Mouse (Mus musculus) left cerebral cortex, adult 11 months (tissue): ENCODE data around the gene Eif3j1.
"Not testable (repeated sequence)": the region's sequence is repeated elsewhere in the genome, so short reads cannot be mapped to it uniquely, and the experiment has no call there.

Experiments
- DNase-seq: peaks from one replicate; pipeline ENCODE4 v3.0.0; 2022; ENCODE audit warnings: low spot score

The Eif3j1 gene

GRCm38 (mm10) chr2:122027862-122028755, at the start of gene Eif3j1:
Eif3j1 (plus strand) TSS chr2:122028546.
- DNase-seq = peak; percentile 79

GRCm38 (mm10) chr2:121995738-121996137, 32.6 kb upstream of the Eif3j1 start:
- no peak for DNase-seq

GRCm38 (mm10) chr2:122008832-122009231, 19.5 kb upstream of the Eif3j1 start:
- no peak for DNase-seq

- DNase-seq = no peak
These were observed 16.9 kb upstream of the Eif3j1 start for GRCm38 (mm10) chr2:122011441-122011840.

- DNase-seq = no peak
These were observed 9.6 kb upstream of the Eif3j1 start for GRCm38 (mm10) chr2:122018705-122019104.

GRCm38 (mm10) chr2:122022284-122022683, 6.1 kb upstream of the Eif3j1 start:
- no peak for DNase-seq

GRCm38 (mm10) chr2:122027091-122027490, 1.3 kb upstream of the Eif3j1 start:
- DNase-seq = not testable (repeated sequence)

GRCm38 (mm10) chr2:122028756-122029700, 682 bp downstream of the Eif3j1 start:
- peak; percentile 35 for DNase-seq

- no peak for DNase-seq
These were observed 3.6 kb downstream of the Eif3j1 start for GRCm38 (mm10) chr2:122031970-122032369.

- DNase-seq = no peak
These were observed 7.7 kb downstream of the Eif3j1 start for GRCm38 (mm10) chr2:122036064-122036463.

GRCm38 (mm10) chr2:122043926-122044325, 15.6 kb downstream of the Eif3j1 start:
- no peak for DNase-seq

- DNase-seq = no peak
These were observed 31.2 kb downstream of the Eif3j1 start for GRCm38 (mm10) chr2:122059365-122060115.

- no peak for DNase-seq
These were observed 37.0 kb downstream of the Eif3j1 start for GRCm38 (mm10) chr2:122065200-122065969.

GRCm38 (mm10) chr2:122066241-122066640, 37.9 kb downstream of the Eif3j1 start:
- no peak for DNase-seq

- DNase-seq = no peak
These were observed 41.0 kb downstream of the Eif3j1 start for GRCm38 (mm10) chr2:122069144-122069912.

GRCm38 (mm10) chr2:122069922-122070321, 41.6 kb downstream of the Eif3j1 start:
- DNase-seq = peak; percentile 33

GRCm38 (mm10) chr2:122081728-122082456, 53.5 kb downstream of the Eif3j1 start:
- DNase-seq = no peak

GRCm38 (mm10) chr2:122086446-122086845, 58.1 kb downstream of the Eif3j1 start:
- no peak for DNase-seq

GRCm38 (mm10) chr2:122093844-122094243, 65.5 kb downstream of the Eif3j1 start:
- DNase-seq = no peak

GRCm38 (mm10) chr2:122097686-122098085, 69.3 kb downstream of the Eif3j1 start:
- not testable (repeated sequence) for DNase-seq
